Mouse (Mus musculus): ENCODE results near the gene Kmt5b.

GRCm38 (mm10) chr19:3850076-3850475 lies 82.9 kb downstream of the Kmt5b start:
- TF ChIP-seq GATA1 (IDR thresholded peaks at IDR 0.05; ENCODE audit: borderline replicate concordance, low read length) (no peak), FLI1 (IDR thresholded peaks at IDR 0.05; ENCODE audit: low read length) (no peak)
